Mouse (Mus musculus) regulatory T cell (primary cell): ENCODE data around the gene Mtfr2.

ENCODE experiments used
- in situ Hi-C: fragments of 300-600 bp; cut with MboI, MseI; formaldehyde crosslinking; loops from one replicate; pipeline ENCODE4 v1.15.1; 2025; ENCODE audit warnings: high pct_unique_total_duplicates

Mtfr2 gene

DNA sequence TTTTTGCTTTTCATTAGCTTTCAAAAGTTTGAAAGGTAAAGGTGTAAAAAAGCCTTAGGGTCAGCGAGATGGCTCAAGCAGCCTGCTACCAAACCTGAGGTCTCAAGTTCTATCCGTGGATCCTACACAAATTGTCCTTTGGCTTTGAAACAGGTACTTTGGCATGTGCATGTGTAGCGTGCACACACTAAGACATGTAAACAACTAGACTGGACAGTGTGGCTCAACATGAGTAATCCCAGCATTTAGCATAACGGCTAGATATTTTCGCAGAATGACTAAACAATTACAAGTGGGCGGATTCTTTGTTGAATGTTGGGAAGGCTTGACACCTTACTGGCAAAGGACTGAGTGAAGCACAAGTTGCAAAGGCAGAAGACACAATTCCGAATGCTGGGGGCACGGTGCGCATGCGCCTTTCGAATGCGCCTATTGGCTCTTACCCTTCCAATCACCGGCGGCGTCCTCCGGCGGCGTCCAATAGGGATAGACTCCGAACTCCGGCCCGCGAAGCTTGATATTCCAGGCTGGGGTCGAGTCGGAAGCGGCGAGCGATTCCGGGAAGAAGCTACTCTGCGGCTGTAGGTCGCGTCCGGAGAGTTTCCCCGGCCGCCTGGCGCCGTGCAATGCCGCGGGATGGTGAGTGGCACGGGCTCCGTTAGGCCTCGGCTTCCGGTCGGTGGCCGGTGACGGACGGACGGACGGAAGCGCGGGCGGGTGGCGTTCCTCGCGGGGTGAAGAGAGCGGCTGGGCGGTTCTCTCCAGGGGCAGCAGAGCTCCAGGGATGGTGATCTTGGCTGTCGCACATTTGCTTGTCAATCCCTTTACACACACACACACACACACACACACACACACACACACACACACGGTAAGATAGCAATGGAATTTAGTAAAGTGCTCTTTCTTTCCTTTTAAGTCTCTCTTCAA, at the start of gene Mtfr2:
Mtfr2 (plus strand) TSS at position 486 of the 930 bp plus-strand sequence.
- in situ Hi-C loops, result loop anchor here (25.0 kb wide), 1 partner anchor 965 kb away; no protein-coding TSS in a partner anchor

GRCm38 (mm10) chr10:20298152-20298920, 49.2 kb upstream of the Mtfr2 start:
- in situ Hi-C loops, result no loop called here

DNA sequence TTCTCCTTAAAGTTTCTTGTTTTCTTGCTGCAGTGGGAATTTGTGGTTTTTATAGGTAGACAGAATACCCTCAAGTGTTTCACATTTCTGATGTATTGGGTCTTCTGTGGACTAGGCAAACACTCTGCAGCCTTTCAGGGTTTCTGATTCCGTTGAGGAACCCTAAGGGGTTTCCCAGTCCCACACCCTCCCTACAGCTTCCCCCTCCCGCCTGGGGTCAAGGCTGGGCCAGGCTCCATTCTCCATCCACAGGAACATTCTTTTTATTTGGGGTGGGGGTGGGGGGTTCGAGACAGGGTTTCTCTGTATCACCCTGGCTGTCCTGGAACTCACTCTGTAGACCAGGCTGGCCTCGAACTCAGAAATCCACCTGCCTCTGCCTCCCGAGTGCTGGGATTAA, 48.5 kb upstream of the Mtfr2 start:
- in situ Hi-C loops, result no loop called here

DNA sequence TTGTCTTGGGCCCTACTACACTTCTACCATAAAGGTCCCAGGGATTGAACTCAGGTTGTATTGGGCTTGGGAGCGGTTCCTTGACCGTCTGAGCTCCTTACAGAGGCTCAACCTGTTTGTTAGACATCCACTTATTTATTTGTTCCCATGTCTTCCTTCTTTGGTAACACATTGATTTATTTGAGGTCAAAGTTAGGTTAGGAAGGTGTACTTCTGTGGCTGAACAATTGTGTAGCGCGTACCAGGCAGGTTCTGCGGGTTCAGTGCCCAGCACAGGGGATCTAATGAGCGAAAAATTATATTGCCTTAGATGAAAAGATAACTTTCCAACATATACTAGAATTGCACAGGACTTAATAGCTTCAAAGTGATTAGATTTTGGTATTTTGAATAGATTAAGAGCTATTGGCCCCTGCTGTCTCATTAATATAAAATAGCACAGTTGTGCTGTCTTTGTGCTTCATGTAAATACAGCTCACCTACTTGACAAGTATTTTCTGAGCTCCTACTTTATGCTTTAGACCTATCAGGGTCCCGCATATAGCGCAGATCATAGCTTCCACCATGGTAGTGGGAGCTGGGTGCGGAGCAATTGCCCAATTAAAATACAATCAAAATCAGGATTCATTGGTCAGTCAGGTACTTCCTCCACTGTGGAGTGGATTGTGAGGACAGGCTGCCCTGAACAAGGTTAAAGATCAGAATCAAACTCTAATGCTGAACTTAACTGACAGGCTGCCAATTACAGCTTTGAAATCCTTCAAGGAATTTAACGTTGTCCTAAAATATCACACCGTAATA, 36.4 kb upstream of the Mtfr2 start:
- in situ Hi-C loops, result no loop called here

DNA sequence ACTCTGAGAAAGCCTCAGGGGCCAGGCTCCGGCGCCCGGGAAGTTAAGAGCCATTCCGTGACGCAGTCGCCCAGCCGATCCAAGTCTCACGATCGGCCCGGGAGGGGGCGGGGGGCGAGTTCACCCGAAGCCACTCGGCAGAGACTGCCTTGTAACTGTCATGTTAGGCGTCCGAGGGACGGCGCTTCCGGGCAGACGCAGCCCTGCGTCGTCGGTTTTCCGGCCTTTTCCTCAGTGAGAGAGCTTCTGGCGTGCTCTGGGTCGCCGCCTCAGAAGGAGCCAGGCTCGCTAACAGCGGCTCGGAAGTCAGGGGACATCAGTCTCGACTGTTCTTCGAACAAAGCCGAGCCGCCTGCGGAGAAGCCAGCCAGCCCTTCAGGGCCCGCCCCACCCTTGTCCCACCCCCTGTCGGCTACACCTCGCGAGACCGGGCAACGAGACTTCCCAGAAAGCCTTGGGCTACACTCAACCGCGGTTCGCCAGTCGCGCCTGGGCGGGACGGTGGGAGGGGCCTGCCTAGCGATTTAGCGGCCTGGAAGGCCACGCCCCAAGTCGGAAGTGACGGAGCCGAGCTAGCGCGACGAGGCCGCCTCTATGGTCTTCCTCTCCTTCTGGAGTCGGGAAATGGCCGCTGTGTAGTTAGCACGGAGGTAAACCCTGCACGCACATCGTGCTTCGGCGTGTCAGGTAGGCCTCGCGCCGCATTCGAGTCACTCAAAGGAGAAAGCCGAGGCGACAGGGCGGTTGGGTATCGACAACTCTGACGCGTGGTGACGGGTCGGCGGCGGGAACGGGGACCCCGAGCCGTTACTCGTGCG, 35.4 kb upstream of the Mtfr2 start, which contains the start of gene Bclaf1:
Bclaf1 (plus strand) TSS at position 552 of the 818 bp plus-strand sequence.
- in situ Hi-C loops, result no loop called here

DNA sequence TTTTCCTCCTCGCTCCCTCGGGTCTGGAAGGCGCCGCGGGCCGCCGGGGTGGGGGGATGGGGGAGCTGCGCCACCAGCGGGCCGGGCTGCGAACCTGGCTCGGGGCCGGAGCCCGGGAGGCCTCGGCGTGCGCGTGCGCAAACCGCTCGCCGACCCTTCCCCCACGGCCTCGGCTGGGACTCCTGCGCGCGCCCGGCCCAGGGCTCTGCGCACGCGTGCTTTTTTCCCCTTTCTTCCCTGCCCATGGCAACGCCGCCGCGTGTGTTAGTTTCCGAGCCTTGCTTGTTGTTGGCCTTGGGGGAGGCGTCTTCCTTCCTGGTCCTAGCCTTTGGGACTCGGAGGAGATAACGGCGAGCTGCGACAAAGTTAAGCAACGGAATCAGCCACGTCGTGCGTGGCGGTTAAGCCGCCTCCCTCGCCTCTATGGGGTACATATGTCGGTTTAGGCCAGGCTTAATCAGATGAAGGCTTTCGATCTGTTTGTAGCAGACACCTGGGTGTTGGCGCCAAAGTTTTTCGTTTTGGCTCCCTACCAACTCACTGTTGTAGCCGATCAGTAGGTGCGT, 34.8 kb upstream of the Mtfr2 start:
- in situ Hi-C loops, result no loop called here

DNA sequence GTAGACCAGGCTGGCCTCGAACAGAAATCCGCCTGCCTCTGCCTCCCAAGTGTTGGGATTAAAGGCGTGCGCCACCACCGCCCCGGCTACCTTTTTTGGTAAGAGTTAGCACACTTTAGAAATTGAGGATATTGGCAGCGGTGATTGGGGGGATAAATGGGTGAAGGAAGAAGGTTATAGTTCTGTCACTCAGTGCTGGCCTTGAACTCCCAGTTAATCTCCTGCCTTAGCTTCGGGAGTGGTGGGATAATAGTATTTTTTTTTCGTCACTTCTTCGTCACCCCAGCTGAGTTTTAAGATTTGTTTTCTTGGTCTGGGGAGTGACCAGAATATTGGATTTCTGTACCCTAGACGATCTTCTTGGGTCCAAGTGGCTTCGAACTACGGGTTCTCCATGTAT, 34.1 kb upstream of the Mtfr2 start:
- in situ Hi-C loops, result no loop called here

DNA sequence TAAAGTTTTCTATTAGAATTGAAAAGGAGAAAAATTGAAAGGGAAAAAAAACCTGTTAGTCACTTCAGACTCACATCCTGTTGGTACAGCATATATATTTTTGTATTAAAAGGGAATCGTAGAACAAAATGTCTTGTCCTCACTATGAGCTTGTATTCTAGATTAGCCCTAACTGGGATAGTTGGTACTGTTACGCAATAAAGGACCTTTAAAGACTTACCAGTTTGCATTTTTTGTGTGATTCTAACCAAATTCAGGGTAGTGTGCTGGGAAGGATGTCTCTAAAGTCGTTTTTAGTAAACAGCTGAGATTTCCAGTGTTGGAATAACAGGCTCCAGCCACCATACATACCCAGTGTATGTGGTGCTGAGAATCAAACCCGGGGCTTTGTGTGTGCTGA, 33.6 kb upstream of the Mtfr2 start:
- in situ Hi-C loops, result no loop called here

GRCm38 (mm10) chr10:20314797-20315196, 32.8 kb upstream of the Mtfr2 start:
- in situ Hi-C loops, result no loop called here

GRCm38 (mm10) chr10:20317466-20317865, 30.1 kb upstream of the Mtfr2 start:
- in situ Hi-C loops, result no loop called here

DNA sequence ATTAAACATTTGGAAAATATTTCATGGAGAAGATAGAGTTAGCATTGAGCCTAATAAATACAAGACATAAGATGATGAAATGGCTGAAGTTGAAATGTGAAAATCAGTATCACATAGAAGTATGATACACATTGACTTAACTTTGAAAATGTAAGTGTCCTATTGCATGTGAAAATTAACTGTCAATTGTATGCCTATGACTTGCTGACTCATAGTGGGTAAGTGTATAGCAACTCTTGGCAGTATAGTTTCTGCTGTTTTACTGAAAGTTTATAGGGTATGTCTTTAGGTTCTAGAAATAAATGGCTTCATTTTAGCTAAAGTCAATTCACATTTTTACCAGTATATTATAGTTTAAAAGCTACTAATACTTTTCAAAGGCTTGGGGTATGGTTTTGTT, 21.3 kb upstream of the Mtfr2 start:
- in situ Hi-C loops, result loop anchor here (25.0 kb wide), 1 partner anchor 986 kb away; no protein-coding TSS in a partner anchor

DNA sequence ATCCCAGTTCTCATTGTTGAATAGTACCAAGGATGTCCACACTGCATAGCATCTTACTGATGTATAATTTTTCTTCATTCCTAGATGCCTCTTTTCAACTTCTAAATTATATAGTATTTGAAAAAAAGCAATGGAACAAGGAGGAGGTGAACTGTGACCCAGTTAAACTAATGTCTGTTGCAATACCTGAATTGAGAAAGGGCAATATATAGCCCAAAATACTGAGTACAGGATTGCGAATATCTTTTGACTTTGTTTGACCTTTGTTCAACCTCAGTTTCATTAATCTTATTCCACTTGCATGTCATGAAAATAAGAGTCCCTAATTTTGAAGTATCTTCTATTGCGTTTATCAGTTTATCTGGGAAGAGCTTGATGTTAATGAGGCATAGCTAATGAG, 16.3 kb upstream of the Mtfr2 start:
- in situ Hi-C loops, result loop anchor here (25.0 kb wide), 1 partner anchor 981 kb away; no protein-coding TSS in a partner anchor

- in situ Hi-C loops, result loop anchor here (25.0 kb wide), 1 partner anchor 974 kb away; no protein-coding TSS in a partner anchor
Measured at GRCm38 (mm10) chr10:20337872-20338271, 9.7 kb upstream of the Mtfr2 start.

DNA sequence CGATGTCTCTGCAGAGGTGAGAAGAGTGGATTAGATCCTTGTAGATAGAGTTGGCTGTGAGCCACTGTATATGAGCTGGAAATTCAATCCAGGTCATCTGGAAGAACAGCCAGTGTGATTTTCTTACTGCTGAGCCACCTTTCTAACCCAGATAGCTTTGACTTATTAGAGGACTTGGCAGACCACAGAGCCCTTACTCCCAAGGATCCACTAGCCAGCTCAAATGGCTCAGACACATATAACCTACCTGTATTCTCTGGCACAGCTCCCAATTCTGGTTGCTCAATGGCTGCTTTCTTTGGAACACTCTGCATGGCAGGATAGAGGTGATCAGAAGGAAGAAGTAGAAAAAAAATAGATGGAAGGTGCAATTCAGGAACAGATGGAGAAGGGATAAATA, 1.8 kb upstream of the Mtfr2 start:
- in situ Hi-C loops, result loop anchor here (25.0 kb wide), 1 partner anchor 967 kb away; no protein-coding TSS in a partner anchor

DNA sequence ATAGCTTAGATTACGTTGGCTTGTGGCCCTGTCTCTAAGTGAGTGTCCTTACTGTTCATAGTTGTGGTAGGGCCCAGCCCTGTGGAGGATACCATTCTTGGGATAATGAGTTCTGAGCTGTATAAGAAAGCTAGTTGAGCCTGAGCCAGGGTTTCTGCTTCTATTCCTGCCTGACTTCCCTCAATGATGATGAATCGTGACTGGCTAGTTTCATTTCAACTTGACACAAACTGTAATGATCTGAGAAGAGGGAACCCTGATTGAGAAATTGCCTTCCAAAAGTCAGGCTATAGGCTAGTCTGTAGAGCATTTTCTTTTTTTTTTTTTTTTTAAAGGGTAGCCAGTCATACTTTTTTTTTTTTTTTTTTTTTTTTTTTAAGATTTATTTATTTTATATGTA, 1.3 kb downstream of the Mtfr2 start:
- in situ Hi-C loops, result loop anchor here (25.0 kb wide), 1 partner anchor 963 kb away; no protein-coding TSS in a partner anchor

DNA sequence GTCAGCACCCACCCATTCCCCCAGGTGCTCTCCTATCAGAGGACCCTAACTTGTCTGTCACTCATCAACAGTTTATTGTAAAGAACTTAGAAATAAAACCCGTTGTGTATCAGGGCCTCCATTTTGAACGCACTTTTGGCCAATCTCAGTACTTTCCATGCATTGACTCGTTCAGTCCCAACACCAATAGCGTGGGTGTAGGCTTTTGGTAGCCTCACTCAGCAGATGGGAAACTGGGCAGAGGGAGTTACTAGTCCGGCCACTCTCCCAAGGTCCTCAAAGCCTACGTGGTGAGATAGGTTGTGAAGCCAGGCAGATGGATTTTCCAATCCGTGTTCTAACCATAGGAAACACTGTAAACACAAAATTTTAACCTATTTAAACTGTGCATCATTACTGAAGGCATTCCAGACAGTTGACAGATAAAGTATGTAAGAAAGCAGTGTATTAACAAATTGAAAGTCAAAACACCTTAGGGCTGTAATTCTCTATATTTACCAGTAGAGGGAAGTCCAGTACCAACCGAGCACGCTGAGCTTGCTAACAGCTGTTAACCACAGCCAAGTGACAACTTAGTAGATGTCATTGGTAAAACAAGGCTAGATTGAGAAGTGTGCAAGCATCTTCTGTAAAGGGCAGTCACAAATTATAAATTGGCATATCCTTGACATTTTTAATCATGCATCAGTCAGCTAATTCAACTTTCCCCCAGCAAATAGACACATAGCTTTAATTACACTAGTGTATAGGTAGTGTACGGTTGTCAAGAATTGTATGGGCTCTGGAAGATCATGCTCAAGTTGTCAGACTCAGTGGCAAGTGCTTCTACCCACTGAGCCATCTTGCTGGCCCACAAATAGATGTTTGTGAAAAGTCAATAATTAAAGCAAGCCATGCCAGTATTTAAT, 14.2 kb downstream of the Mtfr2 start:
- in situ Hi-C loops, result loop anchor here (5.0 kb wide), 1 partner anchor 586 kb away; no protein-coding TSS in a partner anchor

GRCm38 (mm10) chr10:20362450-20363118, 15.0 kb downstream of the Mtfr2 start:
- in situ Hi-C loops, result loop anchor here (5.0 kb wide), 1 partner anchor 585 kb away; no protein-coding TSS in a partner anchor

- in situ Hi-C loops, result loop anchor here (10.0 kb wide), 1 partner anchor 133 kb away; no protein-coding TSS in a partner anchor
Measured at GRCm38 (mm10) chr10:20372046-20372445, 24.5 kb downstream of the Mtfr2 start.
